Mouse (Mus musculus) neural tube, embryonic 15.5 days (tissue): ENCODE data around the gene Asxl1. TPM values are rescaled to one million over a fixed set of nuclear protein-coding genes. Genes with fewer than 3 reads are reported as not detected.
A peak's percentile ranks its signal among the peaks of the same experiment; 100 is the strongest.

Experiments
- ATAC-seq: fragments of 200-750 bp; cut with Nextera tagmentation; 2 replicates; pipeline ENCODE4 v1.8.0; 2017; ENCODE audit warnings: mild to moderate bottlenecking, moderate TSS enrichment, moderate library complexity; ENCODE audit not compliant: low FRiP score
- H3K27ac ChIP-seq: fragments of 300-500 bp; sonication (generic); replicated peaks from 2 replicates; pipeline ENCODE4 v1.5.1; 2015; ENCODE audit warnings: mild to moderate bottlenecking, inconsistent platforms
- H3K27me3 ChIP-seq: fragments of 300-500 bp; sonication (generic); replicated peaks from 2 replicates; pipeline ENCODE4 v1.6.1; 2015; ENCODE audit warnings: inconsistent platforms
- H3K36me3 ChIP-seq: fragments of 300-500 bp; sonication (generic); 2 replicates; pipeline ENCODE4 v1.6.1; 2015; ENCODE audit warnings: inconsistent platforms
- H3K4me1 ChIP-seq: fragments of 300-500 bp; sonication (generic); 2 replicates; pipeline ENCODE4 v1.6.1; 2015; ENCODE audit warnings: inconsistent platforms
- H3K4me2 ChIP-seq: fragments of 300-500 bp; sonication (generic); 2 replicates; pipeline ENCODE4 v1.6.1; 2015; ENCODE audit warnings: inconsistent platforms, mild to moderate bottlenecking, moderate library complexity
- H3K4me3 ChIP-seq: fragments of 300-500 bp; sonication (generic); replicated peaks from 2 replicates; pipeline ENCODE4 v1.5.1; 2015; ENCODE audit warnings: mild to moderate bottlenecking, inconsistent platforms
- H3K9ac ChIP-seq: fragments of 300-500 bp; sonication (generic); replicated peaks from 2 replicates; pipeline ENCODE4 v1.6.1; 2015; ENCODE audit warnings: mild to moderate bottlenecking, inconsistent platforms
- H3K9me3 ChIP-seq: fragments of 300-500 bp; sonication (generic); replicated peaks from 2 replicates; pipeline ENCODE4 v1.6.1; 2016; ENCODE audit warnings: inconsistent platforms
- WGBS: fragments of 180-500 bp; shearing (Covaris S2); methylation state at CpG from one replicate; pipeline ENCODE4 v1.1.7; 2015; ENCODE audit warnings: mixed read lengths; 5-methylcytosine and 5-hydroxymethylcytosine counted together
- polyA plus RNA-seq: library from polyadenylated mRNA; unstranded; fragments of >200 nt; fragmentation: Nextera tagmentation; extraction: Ambion mirVana; gene quantifications from 2 replicates; pipeline ENCODE4 v1.2.1, GENCODE M21; 2015

The Asxl1 gene
- polyA plus RNA-seq, 1 experiment from 2014 or later, result 10.6 TPM

DNA sequence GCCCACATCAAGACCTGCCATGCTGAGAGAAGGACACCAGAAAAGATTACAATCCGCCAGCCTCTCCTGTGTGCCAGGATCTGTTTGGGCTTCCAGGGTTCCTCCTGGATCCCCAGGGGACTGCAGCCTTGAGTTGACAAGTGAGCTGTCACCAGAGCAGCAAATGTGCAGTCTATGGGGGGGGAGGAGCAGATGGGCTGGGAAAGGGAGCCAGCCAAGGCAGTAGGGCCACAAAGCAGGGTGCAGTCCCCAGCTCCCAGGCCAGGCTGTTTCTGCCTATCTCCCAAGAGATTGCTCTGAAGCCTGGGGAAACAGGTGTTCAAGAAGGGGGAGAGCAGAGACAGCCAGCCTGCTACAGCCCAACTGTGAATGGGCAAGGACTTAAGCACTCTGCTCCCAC lies 72.8 kb downstream of the Asxl1 start:
- Histone ChIP-seq H3K36me3 (peaks cover 70% of the 10 kb centered on the region), H3K4me2 (no peak overlapping the region), H3K9me3 (no peaks in the 10 kb centered on the region), H3K27ac (no peak overlapping the region), H3K4me3 (no peak overlapping the region), H3K9ac (no peak overlapping the region), H3K4me1 (peaks cover 15% of the 10 kb centered on the region), H3K27me3 (no peaks in the 10 kb centered on the region)
- WGBS, result 92% methylated on average over 1 of the region's 1 CpGs
- ATAC-seq, result no peak

DNA sequence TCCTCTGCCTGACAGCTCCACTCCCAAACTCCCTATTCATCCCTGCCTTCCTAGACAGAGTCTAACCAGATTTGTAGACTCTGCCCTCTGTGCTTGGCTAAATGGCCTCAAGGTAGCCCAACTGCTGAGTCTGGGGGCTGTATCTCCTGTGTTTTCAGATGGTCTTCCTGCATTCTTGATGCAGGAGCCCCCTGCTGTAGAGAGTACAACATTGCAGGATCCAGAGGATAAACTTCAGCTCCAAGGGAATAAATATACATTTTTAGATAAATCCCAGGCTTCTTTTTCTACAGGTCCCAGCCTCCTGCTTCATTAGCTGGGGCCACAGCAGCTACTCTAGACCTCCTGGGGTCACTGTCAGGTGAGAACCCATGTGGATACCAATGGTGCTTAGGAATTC lies 75.6 kb downstream of the Asxl1 start:
- H3K4me3 ChIP-seq, result no peak overlapping the region
- H3K27me3 ChIP-seq, result no peaks in the 10 kb centered on the region
- H3K9ac ChIP-seq, result no peak overlapping the region
- peaks cover 43% of the 10 kb centered on the region for H3K4me1 ChIP-seq
- H3K36me3 ChIP-seq, result peaks cover 51% of the 10 kb centered on the region
- no peaks in the 10 kb centered on the region for H3K9me3 ChIP-seq
- H3K4me2 ChIP-seq, result no peak overlapping the region
- no peak overlapping the region for H3K27ac ChIP-seq
- no peak for ATAC-seq

DNA sequence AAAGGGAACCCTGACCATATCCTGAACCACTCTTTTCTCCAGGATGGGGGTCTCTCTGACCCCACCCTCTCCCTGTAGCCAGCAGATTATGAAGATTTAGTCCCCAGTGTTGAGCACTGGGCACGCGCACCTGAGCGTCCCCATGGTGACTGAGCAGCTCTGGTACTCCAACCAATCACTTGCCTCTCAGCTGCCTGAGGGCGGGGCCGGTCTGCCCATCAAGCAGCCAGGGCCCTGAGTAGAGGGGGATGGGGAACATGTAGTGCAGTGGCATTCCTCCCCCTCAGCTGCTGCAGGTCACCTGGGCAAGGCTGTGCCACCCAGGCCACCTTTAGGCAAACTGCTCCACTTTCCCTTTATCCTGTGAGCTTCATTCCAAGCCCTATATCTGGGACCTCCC lies 76.4 kb downstream of the Asxl1 start:
- Histone ChIP-seq H3K36me3 (peaks cover 43% of the 10 kb centered on the region), H3K27ac (no peak overlapping the region), H3K4me2 (no peak overlapping the region), H3K27me3 (no peaks in the 10 kb centered on the region), H3K9ac (no peak overlapping the region), H3K9me3 (no peaks in the 10 kb centered on the region), H3K4me3 (no peak overlapping the region), H3K4me1 (peaks cover 48% of the 10 kb centered on the region)
- ATAC-seq, result no peak
- WGBS, result 21% methylated on average over 5 of the region's 5 CpGs

DNA sequence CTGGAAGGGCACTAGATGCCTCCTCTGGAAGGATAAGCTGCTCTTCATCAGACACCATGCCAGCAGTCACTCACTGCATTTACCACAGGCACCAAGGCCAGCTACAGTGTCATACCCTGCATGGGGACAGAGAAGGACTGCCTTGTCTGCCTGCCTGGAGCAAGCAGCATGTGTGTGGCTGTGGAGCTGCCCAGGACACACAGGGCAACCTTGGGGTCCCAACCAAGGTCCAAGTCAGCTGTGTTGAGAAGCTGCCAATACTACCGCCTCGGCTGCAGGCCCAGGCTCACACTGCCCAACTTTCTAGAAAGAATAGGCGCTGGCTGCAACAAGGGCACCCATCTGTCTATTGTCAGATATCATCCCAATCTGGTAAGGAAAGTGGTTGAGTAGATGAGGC lies 77.5 kb downstream of the Asxl1 start:
- no peaks in the 10 kb centered on the region for H3K9me3 ChIP-seq
- 76% methylated on average over 3 of the region's 3 CpGs for WGBS
- peaks cover 57% of the 10 kb centered on the region for H3K4me1 ChIP-seq
- no peak for ATAC-seq
- H3K27me3 ChIP-seq, result no peaks in the 10 kb centered on the region
- no peak overlapping the region for H3K27ac ChIP-seq
- H3K4me2 ChIP-seq, result no peak overlapping the region
- H3K9ac ChIP-seq, result no peak overlapping the region
- H3K4me3 ChIP-seq, result no peak overlapping the region
- peaks cover 39% of the 10 kb centered on the region for H3K36me3 ChIP-seq

DNA sequence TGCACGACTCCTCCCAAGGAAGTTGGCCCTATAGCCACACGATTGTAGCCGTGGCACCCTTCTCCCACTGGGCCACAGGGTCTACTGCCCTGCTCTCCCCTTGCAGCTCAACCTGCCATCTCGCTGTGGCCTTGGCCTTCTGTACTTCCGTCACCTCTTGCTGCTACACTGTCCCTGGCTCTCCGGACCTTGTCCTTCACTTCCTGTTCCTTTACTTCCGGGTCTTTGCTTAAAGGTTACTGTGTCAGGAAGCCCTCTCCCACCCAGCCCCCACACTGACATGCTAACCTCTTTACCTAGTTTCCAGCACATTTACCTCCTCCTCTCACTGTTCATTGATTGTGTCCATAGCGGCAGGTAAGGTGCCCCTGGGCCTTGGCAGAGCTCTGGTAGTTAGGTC lies 78.9 kb downstream of the Asxl1 start:
- Histone ChIP-seq H3K9ac (no peak overlapping the region), H3K9me3 (no peaks in the 10 kb centered on the region), H3K4me1 (peaks cover 67% of the 10 kb centered on the region), H3K36me3 (peaks cover 34% of the 10 kb centered on the region), H3K4me3 (no peak overlapping the region), H3K4me2 (no peak overlapping the region), H3K27me3 (no peaks in the 10 kb centered on the region), H3K27ac (no peak overlapping the region)
- no peak for ATAC-seq
- 86% methylated on average over 8 of the region's 8 CpGs for WGBS

DNA sequence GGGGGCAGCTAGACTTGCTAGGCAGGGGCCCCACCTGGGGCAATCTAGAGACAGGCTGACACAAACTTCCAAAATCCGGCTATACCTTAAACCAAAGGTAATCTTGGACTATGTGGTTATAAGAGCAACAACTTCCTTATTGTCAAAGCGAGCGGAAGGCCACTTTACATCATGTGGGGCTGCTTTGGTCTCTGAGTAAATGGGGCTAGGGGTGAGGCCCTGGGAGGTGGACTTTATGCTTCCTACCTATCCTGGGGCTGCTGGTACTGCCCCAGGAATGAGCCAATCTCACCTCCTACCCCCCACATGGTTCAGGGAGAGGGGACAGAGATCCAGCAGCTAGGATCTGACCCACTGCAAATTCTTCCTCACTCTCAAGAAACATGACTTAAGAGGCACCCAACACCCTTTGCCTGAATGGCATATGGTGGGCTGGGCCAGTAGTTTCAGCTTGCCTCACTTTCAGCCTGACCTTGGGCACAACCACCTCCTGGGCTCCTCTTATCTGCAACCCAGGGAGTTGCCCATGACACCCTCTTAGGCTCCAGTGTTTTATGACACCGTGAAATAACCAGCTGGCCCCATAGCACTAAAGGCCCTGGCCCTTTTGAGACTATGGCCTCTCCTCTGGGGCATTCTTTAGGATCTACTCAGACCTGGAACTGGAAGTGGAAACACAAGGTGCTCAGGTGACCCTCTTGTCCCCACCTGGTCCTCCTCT lies 79.7 kb downstream of the Asxl1 start:
- WGBS, result 77% methylated on average over 4 of the region's 4 CpGs
- peaks cover 31% of the 10 kb centered on the region for H3K36me3 ChIP-seq
- H3K4me2 ChIP-seq, result no peak overlapping the region
- H3K4me3 ChIP-seq, result no peak overlapping the region
- peak overlapping the region; percentile 74 for H3K27ac ChIP-seq
- H3K27me3 ChIP-seq, result no peaks in the 10 kb centered on the region
- peaks cover 67% of the 10 kb centered on the region for H3K4me1 ChIP-seq
- no peak for ATAC-seq
- H3K9me3 ChIP-seq, result no peaks in the 10 kb centered on the region
- H3K9ac ChIP-seq, result no peak overlapping the region

DNA sequence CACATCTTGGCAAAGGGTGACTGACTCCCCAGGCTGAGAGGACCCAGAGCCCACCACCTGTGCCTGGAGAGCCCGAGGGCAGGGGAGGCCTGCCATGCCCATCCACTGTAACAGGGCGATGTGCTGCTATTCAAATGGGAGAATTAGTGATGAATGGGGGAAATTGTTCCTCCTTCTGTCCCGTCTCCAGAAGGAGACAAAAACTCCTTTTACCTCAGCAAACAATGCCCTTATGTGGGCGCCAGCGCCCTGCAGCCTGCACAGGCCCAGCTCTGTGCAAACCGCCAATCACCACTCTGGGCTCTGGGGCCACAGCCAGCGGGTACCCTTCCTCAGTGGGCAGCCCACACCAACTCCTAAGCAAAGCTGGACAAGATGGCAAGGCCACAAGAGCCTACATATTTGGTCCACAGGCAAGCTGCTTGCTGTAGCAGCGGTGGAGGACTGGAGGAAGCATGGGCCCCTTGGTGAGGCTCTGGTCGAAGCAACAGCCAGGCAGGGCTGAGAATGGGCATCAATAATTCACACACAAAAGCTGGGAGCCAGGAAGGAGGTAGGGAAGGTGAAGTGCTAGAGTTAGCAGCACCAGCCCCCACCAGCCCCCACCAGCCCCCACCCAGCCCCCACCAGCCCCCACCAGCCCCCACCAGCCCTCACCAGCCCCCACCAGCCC lies 80.5 kb downstream of the Asxl1 start:
- no peak overlapping the region for H3K4me3 ChIP-seq
- H3K9me3 ChIP-seq, result no peaks in the 10 kb centered on the region
- peak; percentile 56; the same call in 1 of the 2 replicates for ATAC-seq
- no peak overlapping the region for H3K4me2 ChIP-seq
- 15% methylated on average over 9 of the region's 9 CpGs for WGBS
- no peak overlapping the region for H3K9ac ChIP-seq
- peaks cover 67% of the 10 kb centered on the region for H3K4me1 ChIP-seq
- H3K27ac ChIP-seq, result peak overlapping the region; percentile 74
- H3K36me3 ChIP-seq, result peaks cover 35% of the 10 kb centered on the region
- no peaks in the 10 kb centered on the region for H3K27me3 ChIP-seq

DNA sequence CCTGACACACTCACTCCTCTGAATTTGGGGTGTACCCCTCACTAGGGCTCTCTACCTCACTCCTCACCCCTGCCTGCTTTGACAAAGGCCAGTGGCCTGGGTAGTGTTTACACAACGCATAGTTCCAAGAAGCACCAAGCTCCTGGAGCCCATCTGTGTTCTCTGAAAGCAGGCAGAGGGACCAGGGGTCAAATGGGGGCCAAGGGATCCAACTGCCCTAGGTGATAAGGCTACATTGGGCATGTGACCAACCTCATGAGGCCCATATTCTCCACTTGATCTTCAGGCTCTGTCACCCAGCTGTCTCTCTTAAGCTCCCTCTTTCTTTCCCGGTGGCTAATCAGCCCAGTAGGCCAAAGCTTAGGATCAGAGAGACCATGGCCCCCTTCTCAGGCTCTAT lies 81.3 kb downstream of the Asxl1 start:
- peaks cover 71% of the 10 kb centered on the region for H3K4me1 ChIP-seq

DNA sequence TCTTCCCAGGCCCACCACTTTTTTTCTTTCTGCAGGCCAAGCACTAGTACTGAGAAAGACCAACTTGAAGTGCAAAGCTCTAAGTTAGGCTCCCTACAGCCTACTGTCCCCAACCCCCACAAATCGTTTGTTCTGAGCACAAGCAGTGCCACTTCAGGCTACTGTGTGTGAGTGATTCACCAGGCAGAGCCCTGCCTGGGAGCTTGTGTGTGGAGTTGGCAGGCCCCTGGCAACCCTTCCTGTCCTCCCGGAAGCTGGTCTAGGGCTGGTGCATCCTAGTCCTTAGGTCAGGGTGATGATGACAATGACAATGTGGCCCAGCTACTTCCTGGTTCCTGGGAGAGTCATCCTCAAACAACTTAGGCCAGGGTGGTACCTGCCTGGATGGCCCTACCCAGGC lies 82.9 kb downstream of the Asxl1 start:
- peaks cover 72% of the 10 kb centered on the region for H3K4me1 ChIP-seq
- 54% methylated on average over 2 of the region's 2 CpGs for WGBS
- H3K9me3 ChIP-seq, result no peaks in the 10 kb centered on the region
- H3K4me3 ChIP-seq, result no peak overlapping the region
- H3K4me2 ChIP-seq, result no peak overlapping the region
- no peak overlapping the region for H3K9ac ChIP-seq
- peaks cover 45% of the 10 kb centered on the region for H3K36me3 ChIP-seq
- H3K27ac ChIP-seq, result peak overlapping the region; percentile 28; the same call in 1 of the 2 replicates
- ATAC-seq, result no peak
- H3K27me3 ChIP-seq, result no peaks in the 10 kb centered on the region

More for the DNA sequence above, 81.3 kb downstream of the Asxl1 start:
- no peak for ATAC-seq
- Histone ChIP-seq H3K4me2 (no peak overlapping the region), H3K9me3 (no peaks in the 10 kb centered on the region), H3K9ac (no peak overlapping the region), H3K27me3 (no peaks in the 10 kb centered on the region), H3K36me3 (peaks cover 43% of the 10 kb centered on the region), H3K27ac (peak overlapping the region; percentile 70), H3K4me3 (no peak overlapping the region)
- WGBS, result 7% methylated on average over 2 of the region's 2 CpGs

DNA sequence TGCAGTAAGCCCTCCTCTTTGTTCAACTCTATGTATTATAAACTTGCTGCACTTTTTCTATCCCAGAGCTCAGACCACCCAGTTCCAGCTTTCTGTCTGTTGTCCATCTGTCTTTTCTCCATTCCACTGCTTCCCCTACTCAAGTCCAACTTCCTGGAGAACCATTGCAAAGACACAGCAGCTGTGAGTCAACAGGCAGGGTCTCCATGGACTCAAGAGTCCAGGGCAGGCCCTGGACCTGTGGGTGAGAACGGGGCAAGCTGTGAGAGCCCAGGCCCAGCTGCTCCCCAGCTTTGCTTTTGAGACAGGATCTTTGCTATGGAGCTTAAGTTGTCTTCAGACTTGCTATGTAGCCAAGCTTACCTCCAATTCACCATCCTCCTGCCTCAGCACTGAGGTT lies 84.9 kb downstream of the Asxl1 start:
- H3K36me3 ChIP-seq, result peaks cover 43% of the 10 kb centered on the region
- no peak overlapping the region for H3K9ac ChIP-seq
- no peaks in the 10 kb centered on the region for H3K27me3 ChIP-seq
- no peak overlapping the region for H3K4me2 ChIP-seq
- no peaks in the 10 kb centered on the region for H3K9me3 ChIP-seq
- WGBS, result 100% methylated on average over 1 of the region's 1 CpGs
- H3K4me1 ChIP-seq, result peaks cover 72% of the 10 kb centered on the region
- no peak overlapping the region for H3K4me3 ChIP-seq
- no peak overlapping the region for H3K27ac ChIP-seq
- no peak for ATAC-seq

DNA sequence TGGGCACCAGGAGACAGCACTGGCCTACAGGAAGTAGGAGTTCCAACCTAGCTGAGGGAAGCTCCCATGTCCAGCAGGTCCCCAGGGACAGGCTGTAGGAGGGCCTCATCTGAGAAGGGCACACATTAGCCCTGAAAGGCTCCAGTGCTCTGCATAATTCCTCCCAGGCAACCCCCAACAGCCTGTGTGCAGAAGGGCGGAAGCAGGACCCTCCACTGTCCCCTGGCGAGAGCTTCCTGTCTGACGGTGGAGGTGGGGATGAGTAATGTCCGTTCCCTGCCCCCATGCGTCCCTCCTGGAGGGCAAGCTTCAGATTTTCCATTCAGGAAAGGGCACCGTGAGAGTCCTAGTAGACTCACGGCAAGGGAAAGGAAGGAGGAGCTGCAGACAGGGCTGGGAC lies 86.9 kb downstream of the Asxl1 start:
- no peaks in the 10 kb centered on the region for H3K27me3 ChIP-seq
- H3K4me1 ChIP-seq, result peaks cover 76% of the 10 kb centered on the region
- no peak overlapping the region for H3K4me3 ChIP-seq
- peaks cover 37% of the 10 kb centered on the region for H3K36me3 ChIP-seq
- no peaks in the 10 kb centered on the region for H3K9me3 ChIP-seq
- no peak overlapping the region for H3K9ac ChIP-seq
- WGBS, result 10% methylated on average over 7 of the region's 7 CpGs
- peak overlapping the region; percentile 56; the same call in 1 of the 2 replicates for H3K27ac ChIP-seq
- H3K4me2 ChIP-seq, result no peak overlapping the region
- no peak for ATAC-seq

DNA sequence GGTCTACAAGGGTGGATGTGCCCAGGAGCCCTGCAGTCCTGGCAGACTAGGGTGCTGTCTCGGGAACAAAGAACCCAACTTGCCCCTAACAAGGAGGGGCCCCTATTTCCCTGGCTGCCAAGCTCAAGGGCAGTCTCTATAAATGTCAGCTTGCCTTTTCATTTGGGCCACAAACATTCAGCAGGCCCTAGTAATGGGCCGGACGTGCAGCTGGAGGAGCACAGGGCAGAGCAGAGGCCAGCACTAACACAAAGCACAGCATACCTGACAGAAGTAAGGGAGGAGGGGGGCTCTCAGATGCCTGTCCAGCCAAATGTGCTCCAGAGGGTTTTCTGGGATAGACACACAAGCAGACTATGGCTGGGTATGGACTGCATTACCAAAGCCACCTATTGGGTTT lies 88.2 kb downstream of the Asxl1 start:
- H3K27ac ChIP-seq, result 0 out of 2 replicates have a peak overlapping the region, but pooled peaks have one; percentile 0
- ATAC-seq, result no peak
- H3K36me3 ChIP-seq, result peaks cover 31% of the 10 kb centered on the region
- no peak overlapping the region for H3K4me3 ChIP-seq
- peaks cover 77% of the 10 kb centered on the region for H3K4me1 ChIP-seq
- H3K9ac ChIP-seq, result no peak overlapping the region
- H3K4me2 ChIP-seq, result no peak overlapping the region
- 40% methylated on average over 3 of the region's 3 CpGs for WGBS
- H3K9me3 ChIP-seq, result no peaks in the 10 kb centered on the region
- H3K27me3 ChIP-seq, result no peaks in the 10 kb centered on the region
